Mouse (Mus musculus): Measurements from ENCODE around the gene Ccnj.

DNA sequence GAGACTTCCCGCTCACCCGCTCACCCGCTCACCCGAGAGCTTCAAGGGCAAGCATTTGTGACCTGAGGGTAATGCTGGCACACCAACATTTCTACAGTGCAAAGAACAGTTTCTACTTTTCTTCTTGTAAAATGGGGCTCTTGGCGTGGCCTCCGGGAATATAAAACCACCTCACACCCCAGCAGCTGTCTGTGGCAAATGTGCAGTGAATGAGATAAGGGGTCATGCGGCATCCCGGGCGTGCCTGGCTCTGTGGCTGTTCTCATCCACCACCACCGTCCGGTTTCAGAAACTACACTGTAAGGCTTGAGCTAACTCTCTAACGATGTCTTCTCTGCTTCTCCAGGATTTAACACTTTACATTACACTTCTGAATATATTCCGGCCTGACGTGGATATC, 17.7 kb upstream of the Ccnj start:
- TF ChIP-seq CTCF (IDR thresholded peaks at IDR 0.05; ENCODE audit: low read depth) (peak; percentile 16; the same call in 1 of the 2 replicates), EP300 (IDR thresholded peaks at IDR 0.05; ENCODE audit: low read depth) (peak; percentile 96)

Data from liver, postnatal 0 days (tissue).